In genomic region chr12:76553917-76554316, GRCm38 (mm10) we compare ENCODE assay signal across 13 mouse cellular contexts. TPM values are rescaled to one million over a fixed set of nuclear protein-coding genes. Genes with fewer than 3 reads are reported as not detected.
DNase-seq lines count a peak whose midpoint lies in the region; ATAC-seq and TF ChIP-seq lines count a peak whose summit lies in the region.
"Had no signal": no experiment of that assay in that cellular context is flagged by ENCODE, and none has a peak within 500 bp of the region (broad histone marks: within the 10 kb centered on the region; RNA-seq: fewer than 3 reads in every experiment).

No protein-coding gene starts in this region.

- H3K36me3 ChIP-seq in kidney, embryonic 15.5 days: no peaks in the 10 kb centered on the region
- H3K36me3 ChIP-seq in heart, postnatal 0 days (replicated peaks; ENCODE audit: control insufficient read depth, insufficient read depth, low read length): no peaks in the 10 kb centered on the region
- no peaks in the 10 kb centered on the region for H3K36me3 ChIP-seq in forebrain, embryonic 12.5 days (replicated peaks)
- H3K36me3 ChIP-seq: embryonic facial prominence, embryonic 12.5 days had no signal

- no peak for TF ChIP-seq EP300 in heart, postnatal 0 days (IDR thresholded peaks at IDR 0.05; ENCODE audit: low read depth)

- H3K4me3 ChIP-seq in kidney, embryonic 15.5 days (replicated peaks): no peak overlapping the region
- H3K4me3 ChIP-seq in heart, postnatal 0 days (ENCODE audit: low read depth, low read length): no peak overlapping the region
- H3K4me3 ChIP-seq in forebrain, embryonic 12.5 days (replicated peaks): no peak overlapping the region
- H3K4me3 ChIP-seq: embryonic facial prominence, embryonic 12.5 days had no signal

- 72% methylated on average over 7 of the region's 7 CpGs for WGBS in kidney, embryonic 15.5 days
- 67% methylated on average over 7 of the region's 7 CpGs for WGBS in heart, postnatal 0 days
- 86% methylated on average over 7 of the region's 7 CpGs for WGBS in forebrain, embryonic 12.5 days

- no peaks in the 10 kb centered on the region for H3K27me3 ChIP-seq in kidney, embryonic 15.5 days
- no peaks in the 10 kb centered on the region for H3K27me3 ChIP-seq in heart, postnatal 0 days (ENCODE audit: control insufficient read depth, insufficient read depth, low read length)
- peaks cover 3% of the 10 kb centered on the region; the same call in 1 of the 2 replicates for H3K27me3 ChIP-seq in forebrain, embryonic 12.5 days

- no peaks in the 10 kb centered on the region for H3K9me3 ChIP-seq in kidney, embryonic 15.5 days (replicated peaks)
- no peaks in the 10 kb centered on the region for H3K9me3 ChIP-seq in heart, postnatal 0 days (replicated peaks; ENCODE audit: control insufficient read depth, low read length)
- H3K9me3 ChIP-seq in forebrain, embryonic 12.5 days: no peaks in the 10 kb centered on the region
- H3K9me3 ChIP-seq: embryonic facial prominence, embryonic 12.5 days had no signal

- H3K4me2 ChIP-seq in kidney, embryonic 15.5 days: no peak overlapping the region
- no peak overlapping the region for H3K4me2 ChIP-seq in heart, postnatal 0 days (ENCODE audit: low read depth, low read length)
- no peak overlapping the region for H3K4me2 ChIP-seq in forebrain, embryonic 12.5 days
- H3K4me2 ChIP-seq: embryonic facial prominence, embryonic 12.5 days; lung, embryonic 14.5 days had no signal

- H3K27ac ChIP-seq in kidney, embryonic 15.5 days: peak overlapping the region; percentile 81
- H3K27ac ChIP-seq in heart, postnatal 0 days (ENCODE audit: low read depth): peak overlapping the region; percentile 40; the same call in 1 of the 2 replicates
- no peak overlapping the region for H3K27ac ChIP-seq in forebrain, embryonic 12.5 days
- H3K27ac ChIP-seq: embryonic facial prominence, embryonic 12.5 days had no signal

- no peak overlapping the region for H3K9ac ChIP-seq in kidney, embryonic 15.5 days
- H3K9ac ChIP-seq in heart, postnatal 0 days (replicated peaks; ENCODE audit: low read depth, low read length): no peak overlapping the region; the same call in 1 of the 2 replicates
- H3K9ac ChIP-seq in forebrain, embryonic 12.5 days: no peak overlapping the region
- H3K9ac ChIP-seq: embryonic facial prominence, embryonic 12.5 days; lung, embryonic 14.5 days had no signal

- H3K4me1 ChIP-seq in kidney, embryonic 15.5 days: peaks cover 91% of the 10 kb centered on the region
- H3K4me1 ChIP-seq in heart, postnatal 0 days (ENCODE audit: control insufficient read depth, insufficient read depth): peaks cover 36% of the 10 kb centered on the region
- H3K4me1 ChIP-seq in forebrain, embryonic 12.5 days: peaks cover 10% of the 10 kb centered on the region

- no peak for TF ChIP-seq CTCF in heart, postnatal 0 days (IDR thresholded peaks at IDR 0.05; ENCODE audit: low read depth)

- ATAC-seq in kidney, embryonic 15.5 days (replicated peaks; ENCODE audit: low FRiP score): no peak
- no peak for ATAC-seq in heart, postnatal 0 days (ENCODE audit: insufficient read depth, low read depth)
- no peak for ATAC-seq in forebrain, embryonic 12.5 days (ENCODE audit: low FRiP score)
- ATAC-seq: hindbrain, embryonic 16.5 days had no signal

- intact Hi-C loops in left cerebral cortex, postnatal 25 days (cut with DNase I): no loop called here

- DNase-seq in kidney, adult 11 months: no peak
- DNase-seq in gastrocnemius, postnatal 25 days: peak; percentile 72
- no peak for DNase-seq in heart, postnatal 0 days (ENCODE audit: low spot score)
- peak; percentile 68 for DNase-seq in skeletal muscle tissue, adult 2 months (ENCODE audit: low read depth, low spot score)
- DNase-seq in left cerebral cortex, postnatal 25 days (ENCODE audit: low spot score in 2 of 2): no peak
- no peak for DNase-seq in frontal cortex, postnatal 10 days (ENCODE audit: low spot score in 2 of 2)
- DNase-seq: adrenal gland, postnatal 25 days; cerebellum, adult 18-20 months; lung, embryonic 14.5 days had no signal

RNA-seq across cellular contexts. Expression of gene Plekhg3, which starts 23.2 kb away (rescaled TPM):
- 18.2 and 18.8 TPM in 2 replicates for polyA plus RNA-seq in kidney, embryonic 15.5 days (2015; fragmentation: Nextera tagmentation; extraction: Ambion mirVana)
- total RNA-seq in gastrocnemius, postnatal 25 days (2021): 1 to 10 TPM; 6.1 to 7.6 TPM
- total RNA-seq in heart, postnatal 0 days (2014; rRNA removed; ENCODE audit: low replicate concordance): 17.7 and 21.7 TPM in 2 replicates
- 3.7 TPM in 2 replicates for polyA plus RNA-seq in heart, postnatal 0 days (2015; fragmentation: Nextera tagmentation; extraction: Ambion mirVana)
- 10 to 100 TPM; 11.4 to 11.9 TPM for total RNA-seq in left cerebral cortex, postnatal 25 days (2021)
- polyA plus RNA-seq in forebrain, embryonic 12.5 days (2016; fragmentation: Nextera tagmentation; extraction: Ambion mirVana): 1.0 TPM in 2 replicates

Comparison
In these comparisons a context has a peak if more than half of its experiments do, and no peak if none do; other contexts are left out.
1. DNase-seq: peak in gastrocnemius, postnatal 25 days (single experiment) and skeletal muscle tissue, adult 2 months (single experiment); none in kidney, adult 11 months (single experiment), heart, postnatal 0 days (single experiment), left cerebral cortex, postnatal 25 days (0 of 2) and frontal cortex, postnatal 10 days (0 of 2).